Mouse (Mus musculus) ovary, postnatal 10 days (tissue): ENCODE data around the gene Dnajc15.
"Not testable (repeated sequence)": the region's sequence is repeated elsewhere in the genome, so short reads cannot be mapped to it uniquely, and the experiment has no call there.

Experiments
- DNase-seq: peaks from one replicate; pipeline ENCODE4 v3.0.0; 2022; ENCODE audit warnings: low spot score

Gene Dnajc15

DNA sequence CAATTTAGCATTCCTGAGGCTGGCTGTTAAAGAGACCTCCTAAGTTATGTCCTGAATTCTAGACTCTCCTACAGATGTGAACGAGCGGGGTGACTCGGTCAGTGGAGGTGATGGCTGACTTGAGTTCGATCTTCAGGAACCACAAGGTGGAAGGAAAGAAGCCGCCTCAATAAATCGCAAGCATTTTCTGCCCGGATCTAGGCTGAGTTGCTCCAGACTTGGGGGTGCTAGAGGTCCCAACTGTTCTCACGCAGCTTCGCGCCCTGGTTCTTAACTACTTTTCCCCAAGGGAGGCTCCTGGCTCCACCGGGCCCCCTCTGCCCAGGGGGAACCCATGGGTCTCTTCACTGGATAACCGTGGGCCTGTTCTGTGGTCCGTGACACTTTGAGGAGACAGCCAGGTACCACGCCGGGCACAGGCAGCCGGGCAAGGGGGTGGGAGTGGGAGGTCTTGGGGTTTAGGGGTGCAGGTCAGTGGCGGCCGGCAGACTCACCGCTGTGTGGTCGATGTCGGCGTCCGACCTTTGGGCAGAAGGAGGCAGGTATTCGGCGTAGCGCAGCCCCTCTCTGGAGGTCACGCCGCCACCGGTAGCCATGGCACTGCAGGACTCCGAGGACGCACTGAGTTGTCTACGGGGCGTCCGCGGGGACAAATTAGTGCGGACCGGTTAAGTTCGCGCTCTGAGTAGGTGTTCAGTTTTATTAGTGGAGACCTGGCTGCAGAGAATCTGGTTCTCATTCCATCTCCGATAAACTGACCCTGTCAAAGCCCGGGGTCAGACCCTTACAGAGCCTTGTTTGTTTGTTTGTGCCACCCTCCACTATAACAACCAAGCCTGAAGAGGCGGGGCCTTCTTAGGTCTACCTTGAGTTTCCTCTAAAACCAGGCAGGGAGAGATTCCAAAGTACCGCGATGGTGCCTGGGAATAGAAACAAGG lies at the start of gene Dnajc15:
Gene Dnajc15 (minus strand): TSS at position 822 of the 938 bp plus-strand sequence.
- DNase-seq = peak; percentile 77

GRCm38 (mm10) chr14:77923076-77923865 lies 48.3 kb upstream of the Dnajc15 start:
- no peak for DNase-seq

GRCm38 (mm10) chr14:77921641-77922040 lies 46.7 kb upstream of the Dnajc15 start:
- DNase-seq = no peak

- DNase-seq = no peak
Observed at GRCm38 (mm10) chr14:77915776-77916175, 40.9 kb upstream of the Dnajc15 start.

- no peak for DNase-seq
Observed at GRCm38 (mm10) chr14:77906586-77906985, 31.7 kb upstream of the Dnajc15 start.

DNA sequence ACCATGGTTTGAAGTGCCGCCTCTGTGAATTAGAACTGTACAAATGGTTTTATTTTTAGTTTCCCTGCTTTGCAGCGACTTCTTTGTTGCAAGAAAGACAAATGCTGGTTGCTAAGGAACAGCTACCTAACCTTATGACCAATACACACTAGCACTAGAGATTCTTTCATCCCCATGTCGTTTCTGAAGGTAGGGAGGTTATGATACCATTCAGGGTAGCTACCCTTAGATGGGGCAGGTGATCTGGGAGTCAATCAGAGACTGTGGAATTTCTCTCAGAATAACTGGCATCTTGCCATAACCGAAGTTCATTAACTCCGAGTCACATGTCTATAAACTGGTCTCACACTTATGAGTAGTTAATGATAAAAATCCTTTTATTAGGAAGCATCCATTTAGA lies 30.5 kb upstream of the Dnajc15 start:
- DNase-seq = no peak

- DNase-seq = peak; percentile 3
Observed at GRCm38 (mm10) chr14:77904171-77904762, 29.3 kb upstream of the Dnajc15 start, which contains the start of gene Epsti1. Epsti1 (plus strand) TSS chr14:77904239.

DNA sequence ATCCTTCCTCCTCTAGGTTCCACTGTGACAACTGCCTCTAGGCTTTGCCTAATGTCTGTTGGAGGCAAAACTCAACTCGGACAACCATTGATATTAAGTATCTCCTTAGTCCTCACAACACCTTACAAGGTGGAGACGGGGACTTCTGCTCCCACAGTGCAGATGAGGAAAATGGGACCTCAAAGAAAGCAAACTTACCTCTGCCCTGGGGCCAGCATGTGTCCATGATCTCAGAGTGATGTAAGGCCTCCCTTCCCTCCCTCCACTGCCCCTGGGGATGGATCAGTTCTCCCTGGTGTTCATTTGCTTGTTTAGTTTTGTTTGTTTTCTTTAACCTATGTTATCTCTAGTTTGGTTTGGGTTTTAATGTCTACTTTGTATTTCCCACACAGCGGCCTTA lies 27.6 kb upstream of the Dnajc15 start:
- DNase-seq = no peak

DNA sequence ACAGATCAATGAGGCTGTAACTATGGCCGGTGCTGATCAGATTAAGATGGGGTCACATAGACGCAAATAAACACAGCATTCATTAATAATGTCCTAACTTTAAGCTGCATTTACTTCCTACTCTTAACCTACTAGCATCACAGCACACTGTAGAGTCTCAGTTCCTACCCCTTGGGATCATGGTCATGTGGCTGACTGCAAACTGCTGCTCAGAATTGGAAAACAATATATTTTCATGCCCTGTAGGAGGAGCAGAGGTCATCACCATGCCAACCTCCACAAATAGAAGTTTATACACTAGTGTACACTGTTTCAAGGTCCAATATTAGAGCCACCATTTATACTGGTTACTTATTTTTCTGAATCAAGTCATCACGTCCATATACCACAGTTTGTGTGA lies 21.0 kb upstream of the Dnajc15 start:
- no peak for DNase-seq

GRCm38 (mm10) chr14:77889911-77890310 lies 15.0 kb upstream of the Dnajc15 start:
- DNase-seq = no peak

DNA sequence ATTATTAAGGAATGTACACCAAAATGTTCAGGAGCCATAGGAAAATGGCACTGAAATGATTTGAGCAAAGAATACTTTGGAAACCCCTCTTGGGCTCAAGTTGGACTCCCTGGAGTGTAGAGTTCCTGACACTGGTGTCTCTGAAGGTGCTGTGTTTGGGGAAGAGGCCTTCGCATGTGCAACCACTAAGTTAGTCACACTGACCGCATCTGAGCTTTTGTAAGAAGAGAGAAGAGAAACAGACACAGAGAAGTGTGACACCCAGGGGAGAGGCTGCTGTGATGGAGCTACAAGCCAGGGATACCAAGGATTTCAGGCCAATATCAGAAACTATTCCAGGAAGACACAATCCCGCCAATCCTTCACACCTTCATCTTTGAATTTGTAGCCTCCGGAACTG lies 12.0 kb upstream of the Dnajc15 start:
- DNase-seq = no peak

DNA sequence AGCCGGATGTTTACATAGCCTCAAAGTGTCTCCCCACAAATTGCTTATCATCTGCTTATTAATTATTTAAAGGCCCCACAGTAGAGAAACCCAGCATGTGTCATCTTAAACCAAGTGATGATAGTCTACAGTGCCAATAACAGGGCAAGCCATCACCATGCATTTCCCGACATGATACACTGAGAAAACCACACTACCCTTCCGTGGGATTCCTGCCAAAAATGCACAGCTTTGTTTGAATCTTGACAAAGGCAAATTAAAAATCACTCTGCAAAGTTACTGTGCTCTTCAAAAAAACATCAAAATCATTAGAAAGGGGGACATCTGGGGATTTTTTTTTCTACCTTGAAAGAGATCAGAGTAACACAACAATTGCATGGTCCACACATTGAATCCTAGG lies 11.5 kb upstream of the Dnajc15 start:
- no peak for DNase-seq

- no peak for DNase-seq
Observed at GRCm38 (mm10) chr14:77882669-77883068, 7.7 kb upstream of the Dnajc15 start.

DNA sequence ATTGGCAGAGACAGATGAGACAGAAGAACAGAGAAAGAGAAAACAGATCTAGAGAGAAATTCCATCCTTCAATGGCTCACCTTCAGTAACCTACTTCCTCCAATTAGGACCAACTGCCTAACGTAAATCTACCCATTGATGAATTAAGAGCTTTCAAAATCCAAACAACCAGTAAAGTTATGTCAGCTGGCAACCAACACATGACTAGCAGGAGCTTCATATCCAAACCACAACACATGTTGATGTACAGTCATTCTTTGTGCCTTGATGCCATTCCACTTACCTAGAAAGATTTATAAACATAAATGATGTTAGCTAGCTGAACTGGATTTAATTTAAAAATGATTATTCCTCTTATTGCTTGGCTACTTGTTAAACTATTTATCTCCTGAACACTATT lies 7.1 kb upstream of the Dnajc15 start:
- no peak for DNase-seq

- DNase-seq = not testable (repeated sequence)
Observed at GRCm38 (mm10) chr14:77877876-77878275, 3.0 kb upstream of the Dnajc15 start.

DNA sequence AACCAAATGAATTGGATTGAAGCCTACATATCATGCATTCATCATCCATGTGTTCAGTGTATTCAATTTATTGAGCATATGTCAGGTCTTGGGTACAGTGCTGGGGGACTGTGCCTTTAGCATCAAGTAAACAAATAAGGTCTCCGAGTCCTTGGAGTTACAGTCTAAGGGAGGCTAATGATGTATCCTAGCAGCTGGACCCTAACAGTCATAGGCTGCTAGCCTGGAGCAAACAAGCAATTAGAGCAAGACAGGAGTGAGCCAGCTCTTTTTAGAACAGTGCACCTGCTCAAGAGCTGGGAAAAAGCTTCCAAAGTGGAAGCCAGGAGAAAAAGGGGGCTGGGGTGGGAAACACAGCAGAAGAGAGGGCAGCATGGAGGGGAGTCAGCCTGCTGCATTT lies 1.3 kb upstream of the Dnajc15 start:
- no peak for DNase-seq

GRCm38 (mm10) chr14:77871380-77871975 lies 3.4 kb downstream of the Dnajc15 start:
- DNase-seq = no peak

DNA sequence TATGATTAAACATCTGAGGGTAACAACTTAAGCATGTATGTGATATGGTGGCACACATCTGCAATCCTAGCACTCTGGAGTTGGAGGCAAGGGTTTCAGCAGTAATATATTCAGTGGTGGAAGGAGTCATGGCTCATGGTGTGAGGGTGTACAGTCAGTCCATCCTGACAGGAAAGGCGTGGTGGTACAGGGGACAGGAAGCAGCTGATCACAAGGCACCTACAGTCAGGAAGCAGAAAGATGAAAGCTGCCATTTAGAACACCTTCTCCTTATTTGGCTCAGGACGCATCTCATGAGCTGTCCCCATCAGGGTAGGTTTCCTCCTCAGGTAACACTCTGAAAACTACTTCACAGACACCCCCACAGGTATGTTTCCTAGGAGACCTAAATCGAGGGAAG lies 4.0 kb downstream of the Dnajc15 start:
- no peak for DNase-seq

- no peak for DNase-seq
Observed at GRCm38 (mm10) chr14:77867601-77868000, 7.3 kb downstream of the Dnajc15 start.

DNA sequence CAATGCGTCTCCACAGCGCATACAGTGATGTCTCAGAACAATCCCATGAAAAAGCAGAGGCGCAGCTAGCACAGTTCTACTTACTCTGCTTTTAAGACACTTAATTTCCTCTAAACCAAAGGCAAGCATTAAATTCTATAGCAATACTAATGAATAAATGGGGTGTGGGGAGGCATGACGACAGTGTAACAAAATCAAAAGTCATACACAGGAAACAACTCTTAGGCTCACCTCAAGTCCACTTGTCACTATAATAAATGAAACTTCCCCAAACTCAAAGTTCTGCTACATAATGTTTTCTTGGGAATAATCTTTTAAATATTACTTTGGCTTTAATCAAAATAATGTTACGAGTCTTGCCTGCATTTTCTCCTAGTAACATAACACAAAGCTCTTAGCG lies 10.4 kb downstream of the Dnajc15 start:
- no peak for DNase-seq

DNA sequence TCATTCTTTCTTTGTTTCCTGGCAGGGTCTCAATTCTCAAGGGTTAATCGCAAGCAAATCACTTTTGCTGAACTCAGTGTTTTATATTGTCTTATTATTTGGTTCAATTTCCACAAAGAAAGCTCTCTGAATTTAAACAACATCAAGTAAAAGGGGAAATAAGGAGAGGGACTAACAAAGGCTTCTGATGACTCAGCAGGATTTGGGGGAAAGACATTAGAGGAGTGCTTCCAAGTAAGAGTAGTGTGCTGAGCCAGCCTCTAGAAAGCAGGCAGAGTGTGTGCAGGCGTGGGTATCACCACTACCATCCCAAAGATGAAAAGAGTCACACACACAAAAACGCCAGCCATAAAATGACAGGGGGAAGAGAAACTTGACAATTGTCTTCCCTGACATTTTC lies 10.9 kb downstream of the Dnajc15 start:
- no peak for DNase-seq
